Mouse (Mus musculus) myocyte (in vitro differentiated cells): ENCODE measurements around the gene Tnks1bp1.

Experiments
- CEBPB ChIP-seq: IDR thresholded peaks from 2 replicates; pipeline ENCODE4 v1.6.1; 2011; ENCODE audit warnings: mild to moderate bottlenecking, moderate library complexity; ENCODE audit not compliant: poor library complexity, insufficient read depth, severe bottlenecking
- E2F4 ChIP-seq: IDR thresholded peaks from one replicate; pipeline ENCODE4 v1.6.1; 2011; ENCODE audit warnings: mild to moderate bottlenecking, control low read depth, moderate library complexity; ENCODE audit not compliant: insufficient read depth
- MYOD1 ChIP-seq, 3 experiments: IDR thresholded peaks; one replicate each; pipeline ENCODE4 v1.6.1; 2011; ENCODE audit warnings: control low read depth in 2 of 3, low read depth in 2 of 3, mild to moderate bottlenecking in 2 of 3, moderate library complexity in 1 of 3; ENCODE audit not compliant: insufficient read length in 2 of 3, control insufficient read depth in 1 of 3
- POLR2A ChIP-seq: IDR thresholded peaks from one replicate; pipeline ENCODE4 v1.6.1; 2011; ENCODE audit warnings: low read depth, mild to moderate bottlenecking, control low read depth, moderate library complexity; ENCODE audit not compliant: insufficient read length
- POLR2AphosphoS2 ChIP-seq: IDR thresholded peaks from one replicate; pipeline ENCODE4 v1.6.1; 2011; ENCODE audit warnings: low read depth, control low read depth; ENCODE audit not compliant: insufficient read length
- REST ChIP-seq: IDR thresholded peaks from one replicate; pipeline ENCODE4 v1.6.1; 2011; ENCODE audit warnings: mild to moderate bottlenecking, control low read depth, moderate library complexity; ENCODE audit not compliant: insufficient read depth, insufficient read length
- SRF ChIP-seq: IDR thresholded peaks from one replicate; pipeline ENCODE4 v1.6.1; 2011; ENCODE audit warnings: low read depth; ENCODE audit not compliant: control insufficient read depth, insufficient read length
- TCF12 ChIP-seq: IDR thresholded peaks from one replicate; pipeline ENCODE4 v1.6.1; 2011; ENCODE audit warnings: mild to moderate bottlenecking, control low read depth; ENCODE audit not compliant: poor library complexity, insufficient read depth, severe bottlenecking
- TCF3 ChIP-seq: IDR thresholded peaks from one replicate; pipeline ENCODE4 v1.6.1; 2011; ENCODE audit warnings: low read depth, control low read depth; ENCODE audit not compliant: insufficient read length

DNA sequence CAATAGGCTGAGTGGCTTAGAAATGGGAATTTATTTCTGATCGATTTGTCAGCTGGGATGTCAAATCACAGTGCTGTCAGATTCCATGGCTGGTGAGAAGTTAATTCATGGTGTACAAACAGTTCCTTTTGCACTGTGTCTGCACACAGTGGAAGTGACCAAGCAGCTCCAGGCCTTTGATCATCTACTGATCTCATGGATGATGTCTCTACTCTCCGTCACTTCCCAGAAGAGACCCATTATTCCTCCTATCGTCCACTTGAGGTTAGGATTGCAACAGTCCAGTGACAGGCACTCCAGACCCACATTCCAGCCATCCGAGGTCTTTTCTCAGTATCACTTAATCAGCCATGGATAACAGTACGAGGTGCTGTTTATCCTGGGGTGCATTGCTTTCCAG, 25.9 kb downstream of the Tnks1bp1 start:
- TF ChIP-seq MYOD1 (IDR thresholded peaks at IDR 0.05; ENCODE audit: control insufficient read depth in 1 of 3, insufficient read length in 2 of 3, low read depth in 2 of 3), result no peak
- TF ChIP-seq POLR2A, result no peak
- TF ChIP-seq POLR2AphosphoS2, result no peak
- TF ChIP-seq REST, result no peak
- TF ChIP-seq TCF12, result no peak
- no peak for TF ChIP-seq E2F4
- no peak for TF ChIP-seq CEBPB
- TF ChIP-seq SRF, result no peak
- TF ChIP-seq TCF3, result no peak
